Mouse (Mus musculus) hindbrain, embryonic 11.5 days (tissue): ENCODE measurements around the gene Ms4a10. TPM values are rescaled to one million over a fixed set of nuclear protein-coding genes. Genes with fewer than 3 reads are reported as not detected.
A peak's percentile ranks its signal among the peaks of the same experiment; 100 is the strongest.

Experiments
- ATAC-seq: fragments of 200-750 bp; cut with Nextera tagmentation; 2 replicates; pipeline ENCODE4 v1.8.0; 2017; ENCODE audit warnings: mild to moderate bottlenecking, moderate TSS enrichment, moderate library complexity; ENCODE audit not compliant: low FRiP score
- DNase-seq: peaks from one replicate; pipeline ENCODE4 v3.0.0-alpha.2; 2015; ENCODE audit warnings: low spot score
- H3K27ac ChIP-seq: fragments of 300-500 bp; sonication (generic); 2 replicates; pipeline ENCODE4 v1.5.1; 2014; ENCODE audit warnings: mild to moderate bottlenecking, low read depth, low read length
- H3K27me3 ChIP-seq: fragments of 300-500 bp; sonication (generic); 2 replicates; pipeline ENCODE4 v1.6.1; 2014; ENCODE audit warnings: mild to moderate bottlenecking, low read length, moderate library complexity, mixed read lengths; ENCODE audit not compliant: control insufficient read depth, insufficient read depth
- H3K36me3 ChIP-seq: fragments of 300-500 bp; sonication (generic); 2 replicates; pipeline ENCODE4 v1.6.1; 2014; ENCODE audit warnings: mild to moderate bottlenecking, low read length, moderate library complexity, mixed read lengths; ENCODE audit not compliant: control insufficient read depth, insufficient read depth
- H3K4me1 ChIP-seq: fragments of 300-500 bp; sonication (generic); replicated peaks from 2 replicates; pipeline ENCODE4 v1.6.1; 2014; ENCODE audit warnings: low read length, mixed read lengths; ENCODE audit not compliant: control insufficient read depth, insufficient read depth
- H3K4me2 ChIP-seq: fragments of 300-500 bp; sonication (generic); replicated peaks from 2 replicates; pipeline ENCODE4 v1.6.1; 2014; ENCODE audit warnings: mild to moderate bottlenecking, low read depth, low read length
- H3K4me3 ChIP-seq: fragments of 300-500 bp; sonication (generic); 2 replicates; pipeline ENCODE4 v1.5.1; 2014; ENCODE audit warnings: low read depth, low read length
- H3K9ac ChIP-seq: fragments of 300-500 bp; sonication (generic); 2 replicates; pipeline ENCODE4 v1.6.1; 2014; ENCODE audit warnings: low read depth, low read length
- H3K9me3 ChIP-seq: fragments of 300-500 bp; sonication (generic); 2 replicates; pipeline ENCODE4 v1.6.1; 2016; ENCODE audit warnings: low read length; ENCODE audit not compliant: control insufficient read depth
- WGBS: fragments of 180-500 bp; shearing (Covaris S2); extraction: QIAGEN DNeasy Blood & Tissue Kit; methylation state at CpG from one replicate; pipeline ENCODE4 v1.1.7; 2014; 5-methylcytosine and 5-hydroxymethylcytosine counted together
- polyA plus RNA-seq: library from polyadenylated mRNA; unstranded; fragments of >200 nt; fragmentation: Nextera tagmentation; extraction: Ambion mirVana; gene quantifications from 2 replicates; pipeline ENCODE4 v1.2.1, GENCODE M21; 2014

Ms4a10 gene
- polyA plus RNA-seq, 1 experiment from 2014 or later: 0.17 TPM

- no peak within 1 kb of the TSS for H3K9ac ChIP-seq
- WGBS: 58% methylated on average over 5 of the region's 5 CpGs
- no peaks in the 10 kb centered on the region for H3K27me3 ChIP-seq
- H3K36me3 ChIP-seq: no peaks in the 10 kb centered on the region
- H3K27ac ChIP-seq: no peak within 1 kb of the TSS
- H3K4me1 ChIP-seq: 0 out of 2 replicates have a peak, but pooled peaks cover 4% of the 10 kb centered on the region
- DNase-seq (no peak), ATAC-seq (no peak)
- H3K4me2 ChIP-seq: no peak within 1 kb of the TSS
- H3K9me3 ChIP-seq: no peaks in the 10 kb centered on the region
- no peak within 1 kb of the TSS for H3K4me3 ChIP-seq
These were observed 37.3 kb downstream of the Ms4a10 start, which contains the start of gene Ptgdr2 for GRCm38 (mm10) chr19:10937110-10937563. Gene Ptgdr2, plus strand, starts transcription at chr19:10937160.

GRCm38 (mm10) chr19:10936077-10936476 is 38.4 kb downstream of the Ms4a10 start:
- no peaks in the 10 kb centered on the region for H3K36me3 ChIP-seq
- no peak for ATAC-seq
- H3K9me3 ChIP-seq: no peaks in the 10 kb centered on the region
- H3K4me3 ChIP-seq: no peak overlapping the region
- H3K4me2 ChIP-seq: no peak overlapping the region
- no peaks in the 10 kb centered on the region for H3K27me3 ChIP-seq
- DNase-seq: no peak
- no peak overlapping the region for H3K9ac ChIP-seq
- H3K27ac ChIP-seq: no peak overlapping the region
- H3K4me1 ChIP-seq: no peaks in the 10 kb centered on the region
- WGBS: 91% methylated on average over 5 of the region's 5 CpGs

GRCm38 (mm10) chr19:10935029-10935428 is 39.4 kb downstream of the Ms4a10 start:
- ATAC-seq: no peak
- no peak overlapping the region for H3K4me2 ChIP-seq
- DNase-seq: no peak
- 40% methylated on average over 5 of the region's 5 CpGs for WGBS
- no peaks in the 10 kb centered on the region for H3K36me3 ChIP-seq
- no peak overlapping the region for H3K9ac ChIP-seq
- no peak overlapping the region for H3K27ac ChIP-seq
- no peaks in the 10 kb centered on the region for H3K4me1 ChIP-seq
- no peaks in the 10 kb centered on the region for H3K9me3 ChIP-seq
- no peaks in the 10 kb centered on the region for H3K27me3 ChIP-seq
- H3K4me3 ChIP-seq: no peak overlapping the region

GRCm38 (mm10) chr19:10930641-10931040 is 43.8 kb downstream of the Ms4a10 start:
- no peak overlapping the region for H3K9ac ChIP-seq
- no peaks in the 10 kb centered on the region for H3K4me1 ChIP-seq
- no peak overlapping the region for H3K27ac ChIP-seq
- H3K4me2 ChIP-seq: no peak overlapping the region
- no peaks in the 10 kb centered on the region for H3K27me3 ChIP-seq
- no peak overlapping the region for H3K4me3 ChIP-seq
- no peaks in the 10 kb centered on the region for H3K36me3 ChIP-seq
- no peak for ATAC-seq
- no peaks in the 10 kb centered on the region for H3K9me3 ChIP-seq
- whole genome bisulfite sequencing: 96% methylated on average over 2 of the region's 2 CpGs
- no peak for DNase-seq

- Histone ChIP-seq H3K36me3 (no peaks in the 10 kb centered on the region), H3K9me3 (no peaks in the 10 kb centered on the region), H3K4me1 (no peaks in the 10 kb centered on the region), H3K9ac (no peak overlapping the region), H3K27me3 (no peaks in the 10 kb centered on the region), H3K27ac (peak overlapping the region; percentile 51; the same call in 1 of the 2 replicates), H3K4me3 (no peak overlapping the region), H3K4me2 (no peak overlapping the region)
- 35% methylated on average over 4 of the region's 4 CpGs for WGBS
- 0 out of 2 replicates have a peak, but pooled peaks have one; percentile 19 for ATAC-seq
- DNase-seq: no peak
These were observed 47.8 kb downstream of the Ms4a10 start for GRCm38 (mm10) chr19:10926666-10927065.

GRCm38 (mm10) chr19:10926123-10926621 is 48.3 kb downstream of the Ms4a10 start:
- no peaks in the 10 kb centered on the region for H3K27me3 ChIP-seq
- ATAC-seq: peak; percentile 4; the same call in 1 of the 2 replicates
- peak overlapping the region; percentile 51; the same call in 1 of the 2 replicates for H3K27ac ChIP-seq
- no peaks in the 10 kb centered on the region for H3K4me1 ChIP-seq
- no peak overlapping the region for H3K4me3 ChIP-seq
- H3K36me3 ChIP-seq: no peaks in the 10 kb centered on the region
- H3K4me2 ChIP-seq: no peak overlapping the region
- no peak overlapping the region for H3K9ac ChIP-seq
- DNase-seq: peak; percentile 30
- WGBS: 22% methylated on average over 6 of the region's 6 CpGs
- no peaks in the 10 kb centered on the region for H3K9me3 ChIP-seq

GRCm38 (mm10) chr19:10924220-10924619 is 50.2 kb downstream of the Ms4a10 start:
- H3K4me3 ChIP-seq: no peak overlapping the region
- no peaks in the 10 kb centered on the region for H3K9me3 ChIP-seq
- H3K9ac ChIP-seq: no peak overlapping the region
- H3K27me3 ChIP-seq: no peaks in the 10 kb centered on the region
- H3K36me3 ChIP-seq: no peaks in the 10 kb centered on the region
- no peak overlapping the region for H3K27ac ChIP-seq
- ATAC-seq (no peak), DNase-seq (no peak)
- no peak overlapping the region for H3K4me2 ChIP-seq
- no peaks in the 10 kb centered on the region for H3K4me1 ChIP-seq
- WGBS: 59% methylated on average over 4 of the region's 4 CpGs

GRCm38 (mm10) chr19:10921058-10921457 is 53.4 kb downstream of the Ms4a10 start:
- Histone ChIP-seq H3K4me1 (no peaks in the 10 kb centered on the region), H3K27ac (no peak overlapping the region), H3K36me3 (no peaks in the 10 kb centered on the region), H3K27me3 (no peaks in the 10 kb centered on the region), H3K9ac (no peak overlapping the region), H3K4me3 (no peak overlapping the region), H3K4me2 (no peak overlapping the region), H3K9me3 (no peaks in the 10 kb centered on the region)
- no peak for DNase-seq
- ATAC-seq: no peak
- WGBS: 73% methylated on average over 3 of the region's 3 CpGs

- Histone ChIP-seq H3K9me3 (no peaks in the 10 kb centered on the region), H3K9ac (no peak within 1 kb of the TSS), H3K4me2 (no peak within 1 kb of the TSS), H3K4me1 (no peaks in the 10 kb centered on the region), H3K27ac (no peak within 1 kb of the TSS), H3K27me3 (no peaks in the 10 kb centered on the region), H3K36me3 (no peaks in the 10 kb centered on the region), H3K4me3 (no peak within 1 kb of the TSS)
- ATAC-seq: no peak
- 57% methylated on average over 2 of the region's 2 CpGs for WGBS
- DNase-seq: no peak
These were observed 53.9 kb downstream of the Ms4a10 start, which contains the start of gene Zp1 for GRCm38 (mm10) chr19:10920532-10920931. Gene Zp1, minus strand, starts transcription at chr19:10920632.
